Mouse (Mus musculus): ENCODE data around the gene Crocc2. TPM values are rescaled to one million over a fixed set of nuclear protein-coding genes. Genes with fewer than 3 reads are reported as not detected.

Gene Crocc2
- polyA plus RNA-seq, 1 experiment from 2014 or later: 0.23 TPM

DNA sequence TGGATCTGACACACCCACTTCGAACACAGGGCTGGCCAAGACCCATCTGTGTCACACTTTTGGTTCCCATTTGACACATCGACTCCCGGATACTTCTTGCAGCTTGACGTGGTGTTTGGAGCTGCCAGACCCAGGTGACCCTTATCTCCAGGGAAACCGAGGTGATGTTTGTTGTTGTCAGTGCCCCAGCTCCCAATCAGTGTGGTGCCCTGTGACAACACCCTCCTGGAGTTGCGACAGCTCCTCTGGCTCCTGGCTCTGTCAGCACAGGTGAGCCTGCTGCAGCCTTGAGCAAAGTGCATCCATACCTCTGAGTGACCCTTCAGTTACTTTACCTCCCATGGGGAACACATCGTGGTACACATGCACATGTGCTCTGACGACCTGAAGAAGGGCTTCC lies 35.8 kb upstream of the Crocc2 start:
- 53% methylated on average over 8 of the region's 8 CpGs for WGBS

DNA sequence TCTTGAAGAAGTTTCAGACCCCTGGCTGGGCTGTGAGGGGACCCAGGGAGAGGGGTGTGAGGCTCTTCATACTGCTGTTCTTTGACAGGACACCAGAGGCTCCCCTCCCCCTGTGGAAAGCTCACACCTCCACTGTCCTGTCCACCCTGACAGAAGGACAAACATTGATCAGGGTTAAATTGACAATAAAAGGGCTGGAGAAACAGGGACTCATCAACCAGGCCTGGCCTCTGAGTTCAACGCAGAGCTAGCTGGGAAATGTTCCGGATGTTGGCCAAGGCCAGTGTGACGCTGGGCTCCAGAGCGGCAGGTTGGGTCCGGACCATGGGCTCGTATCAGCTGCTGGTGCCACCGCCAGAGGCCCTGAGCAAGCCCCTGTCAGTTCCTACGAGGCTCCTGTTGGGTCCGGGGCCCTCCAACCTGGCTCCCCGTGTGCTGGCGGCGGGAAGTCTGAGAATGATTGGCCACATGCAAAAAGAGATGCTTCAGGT lies 33.4 kb upstream of the Crocc2 start, which contains the start of gene Agxt:
Gene Agxt (plus strand): TSS at position 205 of the 491 bp plus-strand sequence.
- 78% methylated on average over 12 of the region's 12 CpGs for WGBS
- no peak within 1 kb of the TSS for H3K27ac ChIP-seq (ENCODE audit: low read length)

More for the DNA sequence above, 35.8 kb upstream of the Crocc2 start:
- Histone ChIP-seq H3K9ac (replicated peaks; ENCODE audit: low read depth, low read length) (no peak overlapping the region), H3K4me3 (ENCODE audit: low read depth, low read length) (no peak overlapping the region), H3K9me3 (ENCODE audit: control insufficient read depth, low read depth, low read length) (no peaks in the 10 kb centered on the region), H3K27ac (ENCODE audit: low read length) (no peak overlapping the region), H3K36me3 (ENCODE audit: control insufficient read depth, insufficient read depth, low read length) (no peaks in the 10 kb centered on the region), H3K27me3 (ENCODE audit: control insufficient read depth, insufficient read depth, low read length) (no peaks in the 10 kb centered on the region), H3K4me2 (replicated peaks; ENCODE audit: low read depth, low read length) (no peak overlapping the region), H3K4me1 (ENCODE audit: control insufficient read depth, insufficient read depth, low read length) (no peaks in the 10 kb centered on the region)
- ATAC-seq (ENCODE audit: insufficient number of reproducible peaks, insufficient read depth, low FRiP score, low read depth): no peak

DNA sequence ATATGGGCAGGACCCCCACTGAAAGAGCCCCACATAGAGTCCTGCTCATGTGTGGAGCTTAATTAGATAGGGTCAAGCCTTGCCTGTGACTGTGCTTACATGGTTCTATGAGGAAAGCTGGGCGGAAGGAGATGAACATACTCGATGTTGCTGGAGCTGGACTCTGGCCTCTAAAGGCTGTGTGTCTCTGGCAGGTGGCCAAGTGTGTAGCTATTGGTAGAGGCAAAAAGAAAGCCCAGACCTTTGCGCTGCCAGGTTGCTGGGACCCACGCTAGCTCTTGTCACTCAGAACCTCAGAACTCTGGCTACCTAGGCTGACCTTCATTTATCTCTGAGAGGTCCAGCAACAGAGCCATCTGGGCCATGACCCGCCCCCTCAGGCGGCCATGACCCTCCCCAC lies 30.0 kb upstream of the Crocc2 start:
- Histone ChIP-seq H3K36me3 (ENCODE audit: control insufficient read depth, insufficient read depth, low read length) (no peaks in the 10 kb centered on the region), H3K9ac (replicated peaks; ENCODE audit: low read depth, low read length) (no peak overlapping the region), H3K4me2 (replicated peaks; ENCODE audit: low read depth, low read length) (no peak overlapping the region), H3K27me3 (ENCODE audit: control insufficient read depth, insufficient read depth, low read length) (no peaks in the 10 kb centered on the region), H3K4me3 (ENCODE audit: low read depth, low read length) (no peak overlapping the region), H3K9me3 (ENCODE audit: control insufficient read depth, low read depth, low read length) (no peaks in the 10 kb centered on the region), H3K4me1 (ENCODE audit: control insufficient read depth, insufficient read depth, low read length) (no peaks in the 10 kb centered on the region), H3K27ac (ENCODE audit: low read length) (no peak overlapping the region)
- no peak for ATAC-seq (ENCODE audit: insufficient number of reproducible peaks, insufficient read depth, low FRiP score, low read depth)
- WGBS: 72% methylated on average over 6 of the region's 6 CpGs

More for the DNA sequence above, 33.4 kb upstream of the Crocc2 start, which contains the start of gene Agxt:
- no peaks in the 10 kb centered on the region for H3K4me1 ChIP-seq (ENCODE audit: control insufficient read depth, insufficient read depth, low read length)
- H3K9ac ChIP-seq (replicated peaks; ENCODE audit: low read depth, low read length): no peak within 1 kb of the TSS
- H3K36me3 ChIP-seq (ENCODE audit: control insufficient read depth, insufficient read depth, low read length): no peaks in the 10 kb centered on the region
- H3K4me3 ChIP-seq (ENCODE audit: low read depth, low read length): no peak within 1 kb of the TSS
- no peak for ATAC-seq (ENCODE audit: insufficient number of reproducible peaks, insufficient read depth, low FRiP score, low read depth)
- H3K4me2 ChIP-seq (replicated peaks; ENCODE audit: low read depth, low read length): no peak within 1 kb of the TSS
- no peaks in the 10 kb centered on the region for H3K27me3 ChIP-seq (ENCODE audit: control insufficient read depth, insufficient read depth, low read length)
- H3K9me3 ChIP-seq (ENCODE audit: control insufficient read depth, low read depth, low read length): no peaks in the 10 kb centered on the region

DNA sequence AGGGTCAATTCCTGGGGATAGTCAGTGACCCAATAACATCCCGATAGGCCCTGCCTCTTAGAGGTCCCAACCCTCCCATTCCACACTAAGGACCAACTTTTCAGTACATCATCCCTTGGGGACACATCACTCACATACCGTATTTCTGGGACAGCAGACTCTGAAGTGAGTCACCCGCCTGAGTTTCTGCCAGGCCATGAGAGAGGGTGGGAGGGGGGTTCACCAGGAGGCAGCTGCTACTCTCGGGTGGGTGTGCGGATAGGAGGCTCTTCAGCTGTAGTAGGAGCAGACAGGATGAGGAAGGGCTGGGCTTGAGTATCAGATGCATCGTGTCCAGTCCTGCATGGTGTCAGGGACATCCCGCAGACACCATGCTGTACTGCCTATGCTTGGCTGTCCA lies 28.8 kb upstream of the Crocc2 start:
- Histone ChIP-seq H3K4me1 (ENCODE audit: control insufficient read depth, insufficient read depth, low read length) (no peaks in the 10 kb centered on the region), H3K9ac (replicated peaks; ENCODE audit: low read depth, low read length) (no peak overlapping the region), H3K27ac (ENCODE audit: low read length) (no peak overlapping the region), H3K36me3 (ENCODE audit: control insufficient read depth, insufficient read depth, low read length) (no peaks in the 10 kb centered on the region), H3K4me2 (replicated peaks; ENCODE audit: low read depth, low read length) (no peak overlapping the region), H3K4me3 (ENCODE audit: low read depth, low read length) (no peak overlapping the region), H3K27me3 (ENCODE audit: control insufficient read depth, insufficient read depth, low read length) (no peaks in the 10 kb centered on the region), H3K9me3 (ENCODE audit: control insufficient read depth, low read depth, low read length) (no peaks in the 10 kb centered on the region)
- ATAC-seq (ENCODE audit: insufficient number of reproducible peaks, insufficient read depth, low FRiP score, low read depth): no peak
- WGBS: 85% methylated on average over 7 of the region's 7 CpGs

DNA sequence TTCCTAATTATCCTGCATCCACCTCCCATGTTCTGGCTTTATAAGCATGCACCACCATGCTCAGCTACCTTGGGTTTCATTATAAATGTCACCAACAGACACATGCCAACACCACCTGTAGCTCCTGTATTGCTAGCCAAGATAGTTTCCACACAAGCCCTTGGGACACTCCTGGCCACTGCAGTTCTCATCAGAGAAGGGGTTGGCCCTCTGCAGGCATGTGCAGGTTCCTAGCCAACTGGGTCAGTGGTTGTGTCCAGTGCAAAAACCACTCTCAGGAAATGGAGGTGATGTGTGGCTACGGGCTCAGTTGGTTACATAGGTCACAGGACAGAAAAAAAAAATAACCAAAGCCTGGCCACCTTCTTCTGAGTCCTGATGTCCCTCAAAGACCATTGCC lies 25.7 kb upstream of the Crocc2 start:
- ATAC-seq (ENCODE audit: insufficient number of reproducible peaks, insufficient read depth, low FRiP score, low read depth): no peak
- H3K27me3 ChIP-seq (ENCODE audit: control insufficient read depth, insufficient read depth, low read length): no peaks in the 10 kb centered on the region
- 90% methylated on average over 1 of the region's 1 CpGs for WGBS
- H3K4me1 ChIP-seq (ENCODE audit: control insufficient read depth, insufficient read depth, low read length): no peaks in the 10 kb centered on the region
- no peaks in the 10 kb centered on the region for H3K9me3 ChIP-seq (ENCODE audit: control insufficient read depth, low read depth, low read length)
- no peak overlapping the region for H3K9ac ChIP-seq (replicated peaks; ENCODE audit: low read depth, low read length)
- no peak overlapping the region for H3K4me3 ChIP-seq (ENCODE audit: low read depth, low read length)
- H3K27ac ChIP-seq (ENCODE audit: low read length): no peak overlapping the region
- H3K4me2 ChIP-seq (replicated peaks; ENCODE audit: low read depth, low read length): no peak overlapping the region
- H3K36me3 ChIP-seq (ENCODE audit: control insufficient read depth, insufficient read depth, low read length): no peaks in the 10 kb centered on the region

GRCm38 (mm10) chr1:93144176-93144575 lies 24.3 kb upstream of the Crocc2 start:
- Histone ChIP-seq H3K4me3 (ENCODE audit: low read depth, low read length) (no peak overlapping the region), H3K4me1 (ENCODE audit: control insufficient read depth, insufficient read depth, low read length) (no peaks in the 10 kb centered on the region), H3K36me3 (ENCODE audit: control insufficient read depth, insufficient read depth, low read length) (no peaks in the 10 kb centered on the region), H3K4me2 (replicated peaks; ENCODE audit: low read depth, low read length) (no peak overlapping the region), H3K27me3 (ENCODE audit: control insufficient read depth, insufficient read depth, low read length) (no peaks in the 10 kb centered on the region), H3K9me3 (ENCODE audit: control insufficient read depth, low read depth, low read length) (no peaks in the 10 kb centered on the region), H3K9ac (replicated peaks; ENCODE audit: low read depth, low read length) (no peak overlapping the region), H3K27ac (ENCODE audit: low read length) (no peak overlapping the region)
- ATAC-seq (ENCODE audit: insufficient number of reproducible peaks, insufficient read depth, low FRiP score, low read depth): no peak
- WGBS: 72% methylated on average over 9 of the region's 9 CpGs

DNA sequence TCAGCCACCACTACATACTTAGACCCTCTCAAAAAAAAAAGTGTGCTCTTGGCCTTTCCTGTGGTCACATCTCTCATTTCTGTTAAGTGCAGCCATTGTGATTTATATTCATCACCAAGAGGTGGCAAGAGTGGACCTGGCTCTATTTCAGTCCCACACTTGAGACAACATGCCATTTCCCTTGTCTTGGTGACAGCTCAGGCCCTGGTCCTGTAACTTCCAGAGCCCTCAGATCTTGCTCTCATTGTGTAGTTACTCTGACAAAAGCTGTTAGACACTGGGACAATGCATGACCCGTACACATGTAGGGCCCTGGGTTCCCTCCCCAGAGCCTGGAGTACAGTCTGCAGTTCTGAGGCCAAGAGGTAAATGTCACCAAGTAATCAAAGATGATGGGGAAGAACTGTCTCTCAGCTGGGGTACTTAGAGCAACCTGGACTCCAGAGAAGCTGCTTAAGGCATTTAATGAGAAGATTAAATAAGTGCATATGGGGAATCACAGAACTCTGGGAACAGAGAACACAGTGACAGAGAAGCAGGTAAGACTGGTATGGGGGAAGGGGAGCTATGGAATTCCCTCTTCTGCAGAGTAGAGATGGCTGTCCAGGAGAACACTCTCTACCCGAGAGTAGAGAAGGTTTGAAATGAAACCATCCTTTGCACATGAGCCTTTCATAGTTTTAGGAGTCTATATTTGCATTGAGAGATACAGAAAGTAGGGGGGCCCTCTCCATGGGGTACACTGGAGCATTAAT lies 17.4 kb upstream of the Crocc2 start:
- Histone ChIP-seq H3K36me3 (ENCODE audit: control insufficient read depth, insufficient read depth, low read length) (no peaks in the 10 kb centered on the region), H3K9ac (replicated peaks; ENCODE audit: low read depth, low read length) (no peak overlapping the region), H3K4me2 (replicated peaks; ENCODE audit: low read depth, low read length) (no peak overlapping the region), H3K27me3 (ENCODE audit: control insufficient read depth, insufficient read depth, low read length) (no peaks in the 10 kb centered on the region), H3K4me1 (ENCODE audit: control insufficient read depth, insufficient read depth, low read length) (no peaks in the 10 kb centered on the region), H3K4me3 (ENCODE audit: low read depth, low read length) (no peak overlapping the region), H3K9me3 (ENCODE audit: control insufficient read depth, low read depth, low read length) (no peaks in the 10 kb centered on the region), H3K27ac (ENCODE audit: low read length) (no peak overlapping the region)
- 57% methylated on average over 2 of the region's 2 CpGs for WGBS
- ATAC-seq (ENCODE audit: insufficient number of reproducible peaks, insufficient read depth, low FRiP score, low read depth): no peak

DNA sequence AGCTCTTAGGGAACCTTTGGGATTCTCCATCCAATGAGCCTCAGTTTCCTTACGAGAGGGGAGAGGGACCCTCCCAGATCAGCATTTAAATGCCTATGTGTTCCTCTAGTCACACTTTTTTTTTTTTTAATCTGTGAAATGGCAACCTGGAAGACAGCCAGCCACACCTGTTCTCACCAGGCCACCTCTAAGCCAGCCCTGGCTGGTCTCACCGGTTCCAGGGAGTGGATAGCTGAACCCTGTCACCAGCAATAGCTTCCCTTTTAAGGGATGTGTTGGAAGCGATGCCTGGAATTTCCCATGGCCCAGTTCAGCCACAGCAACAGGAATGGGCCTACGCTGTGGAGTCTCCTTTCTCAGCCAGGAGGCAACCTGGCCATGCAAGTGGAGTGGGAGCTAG lies 11.0 kb upstream of the Crocc2 start:
- Histone ChIP-seq H3K36me3 (ENCODE audit: control insufficient read depth, insufficient read depth, low read length) (no peaks in the 10 kb centered on the region), H3K27me3 (ENCODE audit: control insufficient read depth, insufficient read depth, low read length) (no peaks in the 10 kb centered on the region), H3K27ac (ENCODE audit: low read length) (no peak overlapping the region), H3K4me1 (ENCODE audit: control insufficient read depth, insufficient read depth, low read length) (0 out of 2 replicates have a peak, but pooled peaks cover 7% of the 10 kb centered on the region), H3K9me3 (ENCODE audit: control insufficient read depth, low read depth, low read length) (no peaks in the 10 kb centered on the region), H3K9ac (replicated peaks; ENCODE audit: low read depth, low read length) (no peak overlapping the region), H3K4me3 (ENCODE audit: low read depth, low read length) (no peak overlapping the region), H3K4me2 (replicated peaks; ENCODE audit: low read depth, low read length) (no peak overlapping the region)
- no peak for ATAC-seq (ENCODE audit: insufficient number of reproducible peaks, insufficient read depth, low FRiP score, low read depth)
- WGBS: 75% methylated on average over 4 of the region's 4 CpGs
